Mouse (Mus musculus) hindbrain, embryonic 14.5 days (tissue): ENCODE measurements around the gene 4933428G20Rik. TPM values are rescaled to one million over a fixed set of nuclear protein-coding genes. Genes with fewer than 3 reads are reported as not detected.

ENCODE experiments used
- ATAC-seq: fragments of 200-750 bp; cut with Nextera tagmentation; 2 replicates; pipeline ENCODE4 v1.8.0; 2017; ENCODE audit warnings: moderate number of reproducible peaks, mild to moderate bottlenecking, moderate TSS enrichment, moderate library complexity; ENCODE audit not compliant: low FRiP score
- DNase-seq: peaks from one replicate; pipeline ENCODE4 v3.0.0-alpha.2; 2015; ENCODE audit warnings: low spot score
- H3K27ac ChIP-seq: fragments of 300-500 bp; sonication (generic); 2 replicates; pipeline ENCODE4 v1.5.1; 2014; ENCODE audit warnings: mild to moderate bottlenecking, moderate library complexity
- H3K27me3 ChIP-seq: fragments of 300-500 bp; sonication (generic); 2 replicates; pipeline ENCODE4 v1.6.1; 2014; ENCODE audit warnings: mild to moderate bottlenecking, low read length, mixed read lengths; ENCODE audit not compliant: control insufficient read depth, insufficient read depth
- H3K36me3 ChIP-seq: fragments of 300-500 bp; sonication (generic); replicated peaks from 2 replicates; pipeline ENCODE4 v1.6.1; 2014; ENCODE audit not compliant: control insufficient read depth, insufficient read depth
- H3K4me1 ChIP-seq: fragments of 300-500 bp; sonication (generic); replicated peaks from 2 replicates; pipeline ENCODE4 v1.6.1; 2014; ENCODE audit warnings: antibody characterized with exemption, low read length, mixed read lengths; ENCODE audit not compliant: control insufficient read depth, insufficient read depth
- H3K4me2 ChIP-seq: fragments of 300-500 bp; sonication (generic); replicated peaks from 2 replicates; pipeline ENCODE4 v1.6.1; 2014; ENCODE audit warnings: mild to moderate bottlenecking, moderate library complexity
- H3K4me3 ChIP-seq: fragments of 300-500 bp; sonication (generic); replicated peaks from 2 replicates; pipeline ENCODE4 v1.5.1; 2014; ENCODE audit warnings: mild to moderate bottlenecking, low read length
- H3K9ac ChIP-seq: fragments of 300-500 bp; sonication (generic); 2 replicates; pipeline ENCODE4 v1.6.1; 2014
- H3K9me3 ChIP-seq: fragments of 300-500 bp; sonication (generic); 2 replicates; pipeline ENCODE4 v1.6.1; 2016; ENCODE audit warnings: low read length; ENCODE audit not compliant: control insufficient read depth
- WGBS: fragments of 180-500 bp; shearing (Covaris S2); extraction: QIAGEN DNeasy Blood & Tissue Kit; methylation state at CpG from one replicate; pipeline ENCODE4 v1.1.7; 2014; 5-methylcytosine and 5-hydroxymethylcytosine counted together
- polyA plus RNA-seq: library from polyadenylated mRNA; unstranded; fragments of >200 nt; fragmentation: Nextera tagmentation; extraction: Ambion mirVana; gene quantifications from 2 replicates; pipeline ENCODE4 v1.2.1, GENCODE M21; 2014

4933428G20Rik gene
- polyA plus RNA-seq, 1 experiment from 2014 or later: 0.41 TPM

DNA sequence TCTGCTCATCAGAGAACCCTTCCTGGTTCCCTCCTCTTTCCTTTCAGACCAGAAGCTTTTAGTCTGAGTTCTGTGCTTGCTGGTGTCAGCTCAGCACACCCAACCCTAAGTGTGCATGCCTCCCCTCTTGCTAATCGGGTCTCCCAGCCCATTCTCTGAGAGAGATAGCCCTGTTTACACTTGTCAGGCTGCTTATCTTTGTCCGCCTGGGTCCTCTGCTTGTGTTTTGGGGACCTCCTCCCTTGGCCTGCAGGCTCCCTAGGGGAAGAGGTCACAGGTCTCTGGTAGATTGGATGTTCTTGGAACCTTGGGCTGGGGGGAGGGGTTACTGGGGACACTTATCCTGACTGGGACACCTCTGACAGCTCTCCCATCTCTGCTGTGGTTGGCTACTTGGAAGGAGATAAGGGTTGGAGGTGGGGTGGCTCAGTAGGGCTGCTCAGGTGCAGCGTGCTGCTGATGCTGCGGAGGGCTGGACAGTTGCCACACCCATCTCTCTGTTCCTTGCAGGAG lies 54.1 kb downstream of the 4933428G20Rik start:
- Histone ChIP-seq H3K4me3 (no peak overlapping the region), H3K4me2 (no peak overlapping the region), H3K4me1 (peaks cover 23% of the 10 kb centered on the region), H3K36me3 (peaks cover 26% of the 10 kb centered on the region; the same call in 1 of the 2 replicates), H3K9me3 (no peaks in the 10 kb centered on the region), H3K27me3 (peaks cover 9% of the 10 kb centered on the region), H3K9ac (no peak overlapping the region), H3K27ac (no peak overlapping the region)
- DNase-seq (no peak), ATAC-seq (no peak)
- WGBS: 61% methylated on average over 4 of the region's 4 CpGs

- H3K9me3 ChIP-seq: no peaks in the 10 kb centered on the region
- no peak overlapping the region for H3K4me3 ChIP-seq
- WGBS: 70% methylated on average over 6 of the region's 6 CpGs
- DNase-seq (no peak), ATAC-seq (no peak)
- peaks cover 20% of the 10 kb centered on the region for H3K4me1 ChIP-seq
- no peak overlapping the region for H3K9ac ChIP-seq
- H3K36me3 ChIP-seq: peaks cover 26% of the 10 kb centered on the region; the same call in 1 of the 2 replicates
- H3K27ac ChIP-seq: no peak overlapping the region
- no peak overlapping the region for H3K4me2 ChIP-seq
- H3K27me3 ChIP-seq: peaks cover 13% of the 10 kb centered on the region
Observed at GRCm38 (mm10) chr11:97445596-97445995, 54.5 kb downstream of the 4933428G20Rik start.

- ATAC-seq (no peak), DNase-seq (no peak)
- Histone ChIP-seq H3K27ac (no peak overlapping the region), H3K4me3 (no peak overlapping the region), H3K27me3 (peaks cover 36% of the 10 kb centered on the region), H3K4me1 (peaks cover 14% of the 10 kb centered on the region; the same call in 1 of the 2 replicates), H3K4me2 (no peak overlapping the region), H3K9ac (no peak overlapping the region), H3K36me3 (peaks cover 23% of the 10 kb centered on the region; the same call in 1 of the 2 replicates), H3K9me3 (no peaks in the 10 kb centered on the region)
- WGBS: 86% methylated on average over 11 of the region's 11 CpGs
Observed at GRCm38 (mm10) chr11:97442891-97443675, 57.1 kb downstream of the 4933428G20Rik start.

- H3K9me3 ChIP-seq: no peaks in the 10 kb centered on the region
- WGBS: 14% methylated on average over 3 of the region's 3 CpGs
- H3K9ac ChIP-seq: no peak overlapping the region
- peaks cover 14% of the 10 kb centered on the region; the same call in 1 of the 2 replicates for H3K4me1 ChIP-seq
- H3K36me3 ChIP-seq: peaks cover 22% of the 10 kb centered on the region; the same call in 1 of the 2 replicates
- no peak overlapping the region for H3K27ac ChIP-seq
- no peak overlapping the region for H3K4me3 ChIP-seq
- H3K4me2 ChIP-seq: 0 out of 2 replicates have a peak overlapping the region, but pooled peaks have one; percentile 50
- ATAC-seq (no peak), DNase-seq (no peak)
- peaks cover 37% of the 10 kb centered on the region for H3K27me3 ChIP-seq
Observed at GRCm38 (mm10) chr11:97441658-97442125, 58.4 kb downstream of the 4933428G20Rik start.

- no peak overlapping the region for H3K27ac ChIP-seq
- H3K36me3 ChIP-seq: peaks cover 22% of the 10 kb centered on the region; the same call in 1 of the 2 replicates
- peaks cover 37% of the 10 kb centered on the region for H3K27me3 ChIP-seq
- H3K9ac ChIP-seq: 0 out of 2 replicates have a peak overlapping the region, but pooled peaks have one; percentile 47
- WGBS: 42% methylated on average over 15 of the region's 15 CpGs
- peak overlapping the region; percentile 33 for H3K4me3 ChIP-seq
- DNase-seq (no peak), ATAC-seq (no peak)
- peaks cover 14% of the 10 kb centered on the region; the same call in 1 of the 2 replicates for H3K4me1 ChIP-seq
- no peaks in the 10 kb centered on the region for H3K9me3 ChIP-seq
- H3K4me2 ChIP-seq: peak overlapping the region; percentile 50
Observed at GRCm38 (mm10) chr11:97441036-97441657, 59.0 kb downstream of the 4933428G20Rik start.

Other genes with a start within 250 kb of the 4933428G20Rik start
- 132 and 144 TPM in 2 replicates for gene Npepps, start 219.7 kb downstream of the 4933428G20Rik start, polyA plus RNA-seq
- 32.8 and 37.3 TPM in 2 replicates for gene Mrpl45, start 184.6 kb downstream of the 4933428G20Rik start, polyA plus RNA-seq
- 0.23 and 0.50 TPM in 2 replicates for gene Gpr179, start 148.3 kb downstream of the 4933428G20Rik start, polyA plus RNA-seq
- 6.4 and 6.7 TPM in 2 replicates for gene Socs7, start 137.8 kb downstream of the 4933428G20Rik start, polyA plus RNA-seq
- 8.5 and 10.0 TPM in 2 replicates for gene Arhgap23, start 84.8 kb downstream of the 4933428G20Rik start, polyA plus RNA-seq
- gene Srcin1, start 75.8 kb upstream of the 4933428G20Rik start, polyA plus RNA-seq: 9.1 and 11.8 TPM in 2 replicates
- gene Epop, start 129.4 kb upstream of the 4933428G20Rik start, polyA plus RNA-seq: 1.8 and 2.6 TPM in 2 replicates
- 5.0 TPM in 2 replicates for gene Mllt6, start 163.1 kb upstream of the 4933428G20Rik start, polyA plus RNA-seq
- 27.7 and 34.7 TPM in 2 replicates for gene Cisd3, start 185.5 kb upstream of the 4933428G20Rik start, polyA plus RNA-seq
- 22.0 and 23.4 TPM in 2 replicates for gene Pcgf2, start 200.2 kb upstream of the 4933428G20Rik start, polyA plus RNA-seq
- gene Psmb3, start 203.1 kb upstream of the 4933428G20Rik start, polyA plus RNA-seq: 436 and 489 TPM in 2 replicates
- 5.2 and 5.9 TPM in 2 replicates for gene Pip4k2b, start 244.4 kb upstream of the 4933428G20Rik start, polyA plus RNA-seq